Comparison of ENCODE assay signal across 16 mouse cellular contexts in genomic region chr1:52362976-52363375, GRCm38 (mm10).
A peak's percentile ranks its signal among the peaks of the same experiment; 100 is the strongest.
DNase-seq lines count a peak whose midpoint lies in the region; ATAC-seq and TF ChIP-seq lines count a peak whose summit lies in the region.
"Had no signal": no experiment of that assay in that cellular context is flagged by ENCODE, and none has a peak within 500 bp of the region (broad histone marks: within the 10 kb centered on the region; RNA-seq: fewer than 3 reads in every experiment).

No protein-coding gene starts in this region.

- intact Hi-C loops in left cerebral cortex, adult 2 months (cut with DNase I), result no loop called here
- intact Hi-C loops in left cerebral cortex, postnatal 4 days (cut with DNase I), result no loop called here

- no peak for TF ChIP-seq CTCF in left cerebral cortex, adult 2 months (IDR thresholded peaks at IDR 0.05)

- H3K27me3 ChIP-seq in forebrain, embryonic 12.5 days, result no peaks in the 10 kb centered on the region
- H3K27me3 ChIP-seq: embryonic facial prominence, embryonic 12.5 days had no signal

- H3K4me3 ChIP-seq in left cerebral cortex, adult 2 months, result no peak overlapping the region
- H3K4me3 ChIP-seq in forebrain, embryonic 12.5 days (replicated peaks), result no peak overlapping the region
- H3K4me3 ChIP-seq: embryonic facial prominence, embryonic 10.5 days; embryonic facial prominence, embryonic 12.5 days had no signal

- 0 out of 2 replicates have a peak overlapping the region, but pooled peaks have one; percentile 38 for H3K27ac ChIP-seq in left cerebral cortex, adult 2 months
- H3K27ac ChIP-seq in forebrain, embryonic 12.5 days, result no peak overlapping the region
- H3K27ac ChIP-seq: embryonic facial prominence, embryonic 10.5 days; embryonic facial prominence, embryonic 12.5 days had no signal

- no peak overlapping the region for H3K9ac ChIP-seq in forebrain, embryonic 12.5 days
- H3K9ac ChIP-seq: embryonic facial prominence, embryonic 12.5 days had no signal

- no peak for ATAC-seq in forebrain, embryonic 12.5 days (ENCODE audit: low FRiP score)
- ATAC-seq: forebrain, embryonic 14.5 days had no signal

- no peaks in the 10 kb centered on the region for H3K4me1 ChIP-seq in forebrain, embryonic 12.5 days
- H3K4me1 ChIP-seq: embryonic facial prominence, embryonic 10.5 days; embryonic facial prominence, embryonic 12.5 days had no signal

- H3K9me3 ChIP-seq in forebrain, embryonic 12.5 days, result no peaks in the 10 kb centered on the region
- H3K9me3 ChIP-seq: embryonic facial prominence, embryonic 10.5 days; embryonic facial prominence, embryonic 12.5 days had no signal

- H3K36me3 ChIP-seq in forebrain, embryonic 12.5 days (replicated peaks), result no peaks in the 10 kb centered on the region
- H3K36me3 ChIP-seq: embryonic facial prominence, embryonic 10.5 days; embryonic facial prominence, embryonic 12.5 days had no signal

- H3K4me2 ChIP-seq in forebrain, embryonic 12.5 days, result no peak overlapping the region
- H3K4me2 ChIP-seq: embryonic facial prominence, embryonic 12.5 days had no signal

- no peak for DNase-seq in left cerebral cortex, adult 2 months (ENCODE audit: extremely low spot score in 1 of 2, low spot score in 2 of 2)
- no peak for DNase-seq in left cerebral cortex, postnatal 4 days
- DNase-seq in brain, adult 2 months (ENCODE audit: low read depth, low spot score), result peak; percentile 67
- peak; percentile 45 for DNase-seq in telencephalon, adult 2 months (ENCODE audit: low read depth, low spot score)
- DNase-seq: adrenal gland, adult 2 months; adrenal gland, postnatal 10 days; adrenal gland, postnatal 25 days; cerebellum, adult 11-12 months; cerebellum, adult 2 months; cerebellum, adult 9-10 months; cerebellum, postnatal 10 days; cerebellum, postnatal 25 days had no signal

Comparison
In these comparisons a context has a peak if more than half of its experiments do, and no peak if none do; other contexts are left out.
1. DNase-seq: peak in brain, adult 2 months (single experiment) and telencephalon, adult 2 months (single experiment); none in left cerebral cortex, adult 2 months (0 of 2) and left cerebral cortex, postnatal 4 days (single experiment).